Comparison of ENCODE assay signal across 8 mouse cellular contexts in genomic region chr7:66109855-66110635, GRCm38 (mm10). TPM values are rescaled to one million over a fixed set of nuclear protein-coding genes. Genes with fewer than 3 reads are reported as not detected.
A peak's percentile ranks its signal among the peaks of the same experiment; 100 is the strongest.
DNase-seq lines count a peak whose midpoint lies in the region; ATAC-seq and TF ChIP-seq lines count a peak whose summit lies in the region.

No protein-coding gene starts in this region.

- CTCF ChIA-PET in Patski (lab: Charles Lee) = no interaction called here

- H3K27me3 ChIP-seq in Patski = no peaks in the 10 kb centered on the region
- H3K27me3 ChIP-seq in heart, embryonic 14.5 days (ENCODE audit: control insufficient read depth, insufficient read depth, low read length) = no peaks in the 10 kb centered on the region
- H3K27me3 ChIP-seq in limb, embryonic 11.5 days (ENCODE audit: control insufficient read depth, insufficient read depth, low read length) = no peaks in the 10 kb centered on the region
- H3K27me3 ChIP-seq in midbrain, embryonic 16.5 days (ENCODE audit: control insufficient read depth, insufficient read depth, low read depth, low read length) = peaks cover 5% of the 10 kb centered on the region; the same call in 1 of the 2 replicates
- no peaks in the 10 kb centered on the region for H3K27me3 ChIP-seq in stomach, embryonic 14.5 days (ENCODE audit: control insufficient read depth, insufficient read depth, low read length)

- peak overlapping the region; percentile 63 to 91 for H3K27ac ChIP-seq in heart, embryonic 14.5 days (replicated peaks in 1 of 2; ENCODE audit: control insufficient read depth in 1 of 2, insufficient read depth in 1 of 2, low read depth in 2 of 2, low read length in 2 of 2)
- peak overlapping the region; percentile 92 for H3K27ac ChIP-seq in limb, embryonic 11.5 days (replicated peaks; ENCODE audit: low read depth, low read length)
- H3K27ac ChIP-seq in midbrain, embryonic 16.5 days (ENCODE audit: low read length) = peak overlapping the region; percentile 95
- H3K27ac ChIP-seq in stomach, embryonic 14.5 days (ENCODE audit: low read length) = peak overlapping the region; percentile 75

- ATAC-seq in frontal cortex, adult (ENCODE audit: low TSS enrichment) = peak; percentile 50
- ATAC-seq in Patski = peak; percentile 41
- peak; percentile 54 for ATAC-seq in heart, embryonic 14.5 days (ENCODE audit: insufficient number of reproducible peaks, insufficient read depth, low FRiP score, low read depth)
- ATAC-seq in limb, embryonic 11.5 days (ENCODE audit: insufficient number of reproducible peaks, low FRiP score, low TSS enrichment, low read depth) = 0 out of 2 replicates have a peak, but pooled peaks have one; percentile 9
- peak; percentile 61 for ATAC-seq in midbrain, embryonic 16.5 days
- ATAC-seq in stomach, embryonic 14.5 days (ENCODE audit: insufficient number of reproducible peaks, insufficient read depth, low FRiP score, low read depth) = peak; percentile 23; the same call in 1 of the 2 replicates

- H3K4me2 ChIP-seq in heart, embryonic 14.5 days (ENCODE audit: low read length) = peak overlapping the region; percentile 96
- H3K4me2 ChIP-seq in limb, embryonic 11.5 days (ENCODE audit: low read depth, severe bottlenecking) = peak overlapping the region; percentile 78
- peak overlapping the region; percentile 98 for H3K4me2 ChIP-seq in midbrain, embryonic 16.5 days (ENCODE audit: low read length)
- H3K4me2 ChIP-seq in stomach, embryonic 14.5 days (replicated peaks; ENCODE audit: low read depth, low read length) = peak overlapping the region; percentile 82

- under 1% methylated on average over 59 of the region's 77 CpGs for WGBS in heart, embryonic 14.5 days
- under 1% methylated on average over 57 of the region's 77 CpGs for WGBS in limb, embryonic 11.5 days
- under 1% methylated on average over 59 of the region's 77 CpGs for WGBS in midbrain, embryonic 16.5 days
- WGBS in stomach, embryonic 14.5 days = under 1% methylated on average over 54 of the region's 77 CpGs

- POLR2A ChIA-PET in Patski (lab: Charles Lee) = interaction anchor here (1.1 kb wide), 1 partner anchor 9 kb away, joined by 3 read pairs; no protein-coding TSS in a partner anchor

- H3K9ac ChIP-seq in heart, embryonic 14.5 days (ENCODE audit: low read length) = peak overlapping the region; percentile 90
- peak overlapping the region; percentile 96 for H3K9ac ChIP-seq in limb, embryonic 11.5 days (ENCODE audit: low read length)
- peak overlapping the region; percentile 95 for H3K9ac ChIP-seq in midbrain, embryonic 16.5 days (ENCODE audit: low read depth, low read length)
- peak overlapping the region; percentile 93 for H3K9ac ChIP-seq in stomach, embryonic 14.5 days (replicated peaks; ENCODE audit: low read depth, low read length)

- DNase-seq in frontal cortex, postnatal 25 days (ENCODE audit: low spot score in 2 of 2) = no peak
- no peak for DNase-seq in Patski (ENCODE audit: low read depth, low spot score)
- peak; percentile 66 for DNase-seq in embryo, embryonic 10 days (ENCODE audit: low spot score)
- peak; percentile 71 for DNase-seq in limb, embryonic 11.5 days (ENCODE audit: low spot score)

- H3K9me3 ChIP-seq in heart, embryonic 14.5 days (ENCODE audit: control insufficient read depth, low read length) = no peaks in the 10 kb centered on the region
- no peaks in the 10 kb centered on the region for H3K9me3 ChIP-seq in limb, embryonic 11.5 days (ENCODE audit: control insufficient read depth, low read length)
- H3K9me3 ChIP-seq in midbrain, embryonic 16.5 days (replicated peaks; ENCODE audit: control insufficient read depth, low read length, poor library complexity, severe bottlenecking) = no peaks in the 10 kb centered on the region
- H3K9me3 ChIP-seq in stomach, embryonic 14.5 days (ENCODE audit: control insufficient read depth, low read depth, low read length) = no peaks in the 10 kb centered on the region

- TF ChIP-seq CTCF in Patski (IDR thresholded peaks at IDR 0.05) = no peak

- H3K4me1 ChIP-seq in heart, embryonic 14.5 days (ENCODE audit: control insufficient read depth in 2 of 2, insufficient read depth in 2 of 2, low read length in 2 of 2) = peaks cover 6 to 35% of the 10 kb centered on the region in 2 experiments
- H3K4me1 ChIP-seq in limb, embryonic 11.5 days (ENCODE audit: control insufficient read depth, insufficient read depth, low read length) = no peaks in the 10 kb centered on the region
- peaks cover 27% of the 10 kb centered on the region for H3K4me1 ChIP-seq in midbrain, embryonic 16.5 days (ENCODE audit: control insufficient read depth, insufficient read depth, low read length)
- H3K4me1 ChIP-seq in stomach, embryonic 14.5 days (ENCODE audit: control insufficient read depth, insufficient read depth, low read length) = peaks cover 17% of the 10 kb centered on the region

- in situ Hi-C loops in Patski (cut with MboI; ENCODE audit: low pct_unique_long_range_greater_than_20kb) = loop anchor here (5.0 to 10.0 kb wide), 4 partner anchors 142 to 555 kb away; no protein-coding TSS in a partner anchor

- peaks cover 8% of the 10 kb centered on the region; the same call in 1 of the 2 replicates for H3K36me3 ChIP-seq in heart, embryonic 14.5 days (ENCODE audit: control insufficient read depth, insufficient read depth, low read length)
- no peaks in the 10 kb centered on the region for H3K36me3 ChIP-seq in limb, embryonic 11.5 days (ENCODE audit: control insufficient read depth, insufficient read depth, low read length)
- H3K36me3 ChIP-seq in midbrain, embryonic 16.5 days (ENCODE audit: control insufficient read depth, insufficient read depth, low read length) = no peaks in the 10 kb centered on the region
- H3K36me3 ChIP-seq in stomach, embryonic 14.5 days (ENCODE audit: control insufficient read depth, insufficient read depth, low read length) = no peaks in the 10 kb centered on the region

- H3K4me3 ChIP-seq in heart, embryonic 14.5 days (ENCODE audit: control insufficient read depth in 1 of 2, insufficient read depth in 1 of 2, low read depth in 1 of 2, low read length in 2 of 2) = peak overlapping the region; percentile 84 to 96
- peak overlapping the region; percentile 94 for H3K4me3 ChIP-seq in limb, embryonic 11.5 days (ENCODE audit: low read depth, low read length)
- H3K4me3 ChIP-seq in midbrain, embryonic 16.5 days (ENCODE audit: low read depth, low read length) = peak overlapping the region; percentile 95
- H3K4me3 ChIP-seq in stomach, embryonic 14.5 days (ENCODE audit: low read depth, low read length) = peak overlapping the region; percentile 91

RNA-seq across cellular contexts. Expression of gene Chsy1, which starts 0.7 kb away (rescaled TPM):
- polyA plus RNA-seq in Patski (2021) = 15.1 TPM
- polyA plus RNA-seq in heart, embryonic 14.5 days (2014; fragmentation: Nextera tagmentation; extraction: Ambion mirVana) = 23.4 and 24.0 TPM in 2 replicates
- 23.9 and 27.1 TPM in 2 replicates for polyA plus RNA-seq in limb, embryonic 11.5 days (2014; fragmentation: Nextera tagmentation; extraction: Ambion mirVana)
- polyA plus RNA-seq in midbrain, embryonic 16.5 days (2015; fragmentation: Nextera tagmentation; extraction: Ambion mirVana) = 8.8 and 9.9 TPM in 2 replicates
- polyA plus RNA-seq in stomach, embryonic 14.5 days (2014; fragmentation: Nextera tagmentation; extraction: Ambion mirVana) = 28.7 and 29.3 TPM in 2 replicates

RNA-seq across cellular contexts. Expression of gene Selenos, which starts 30.6 kb away (rescaled TPM):
- polyA plus RNA-seq in Patski (2021) = 95.1 TPM
- polyA plus RNA-seq in heart, embryonic 14.5 days (2014; fragmentation: Nextera tagmentation; extraction: Ambion mirVana) = 63.1 and 66.7 TPM in 2 replicates
- 87.7 and 89.7 TPM in 2 replicates for polyA plus RNA-seq in limb, embryonic 11.5 days (2014; fragmentation: Nextera tagmentation; extraction: Ambion mirVana)
- 87.3 and 89.6 TPM in 2 replicates for polyA plus RNA-seq in midbrain, embryonic 16.5 days (2015; fragmentation: Nextera tagmentation; extraction: Ambion mirVana)
- polyA plus RNA-seq in stomach, embryonic 14.5 days (2014; fragmentation: Nextera tagmentation; extraction: Ambion mirVana) = 92.1 and 101 TPM in 2 replicates

RNA-seq across cellular contexts. Expression of gene Snrpa1, which starts 51.2 kb away (rescaled TPM):
- 54.6 TPM for polyA plus RNA-seq in Patski (2021)
- polyA plus RNA-seq in heart, embryonic 14.5 days (2014; fragmentation: Nextera tagmentation; extraction: Ambion mirVana) = 90.0 and 93.5 TPM in 2 replicates
- 271 and 274 TPM in 2 replicates for polyA plus RNA-seq in limb, embryonic 11.5 days (2014; fragmentation: Nextera tagmentation; extraction: Ambion mirVana)
- polyA plus RNA-seq in midbrain, embryonic 16.5 days (2015; fragmentation: Nextera tagmentation; extraction: Ambion mirVana) = 131 and 133 TPM in 2 replicates
- 166 and 170 TPM in 2 replicates for polyA plus RNA-seq in stomach, embryonic 14.5 days (2014; fragmentation: Nextera tagmentation; extraction: Ambion mirVana)

Comparison
In these comparisons a context has a peak if more than half of its experiments do, and no peak if none do; other contexts are left out.
1. ATAC-seq: peak in every context shown above with its lines; median percentile 61 in midbrain, embryonic 16.5 days; 54 in heart, embryonic 14.5 days; 50 in frontal cortex, adult; 41 in Patski; 23 in stomach, embryonic 14.5 days; 9 in limb, embryonic 11.5 days.
2. DNase-seq: peak in embryo, embryonic 10 days (single experiment) and limb, embryonic 11.5 days (single experiment); none in frontal cortex, postnatal 25 days (0 of 2) and Patski (single experiment).
3. Peak in every context shown above with its lines, with median percentiles within 50 percentile points of each other: H3K27ac ChIP-seq, H3K4me2 ChIP-seq, H3K4me3 ChIP-seq and H3K9ac ChIP-seq.